Mouse (Mus musculus): ENCODE results near the gene Zfp750.

The Zfp750 gene

DNA sequence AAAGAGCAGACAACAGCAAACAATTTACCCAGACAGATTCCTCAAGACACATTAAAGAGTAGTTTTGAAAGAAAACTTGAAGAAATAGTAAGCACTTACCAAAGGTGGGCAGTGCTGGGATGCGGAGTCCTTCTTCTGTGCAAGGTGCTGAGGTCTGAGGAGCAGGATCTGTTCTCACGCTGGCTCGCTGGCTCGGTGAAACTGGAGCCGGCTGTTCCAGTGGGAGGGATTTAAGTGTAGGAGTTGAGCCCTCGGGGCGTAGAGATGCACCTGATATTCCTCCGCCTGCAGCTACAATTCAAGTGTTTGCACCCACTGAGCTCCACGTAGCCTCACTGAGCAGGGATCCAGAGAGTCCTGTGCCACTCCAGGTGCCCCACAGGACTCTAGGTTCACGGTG, at the start of gene Zfp750:
Gene Zfp750 (minus strand): TSS at position 203 of the 400 bp plus-strand sequence.
- DNase-seq (ENCODE audit: inconsistent ontology term), result no peak

DNA sequence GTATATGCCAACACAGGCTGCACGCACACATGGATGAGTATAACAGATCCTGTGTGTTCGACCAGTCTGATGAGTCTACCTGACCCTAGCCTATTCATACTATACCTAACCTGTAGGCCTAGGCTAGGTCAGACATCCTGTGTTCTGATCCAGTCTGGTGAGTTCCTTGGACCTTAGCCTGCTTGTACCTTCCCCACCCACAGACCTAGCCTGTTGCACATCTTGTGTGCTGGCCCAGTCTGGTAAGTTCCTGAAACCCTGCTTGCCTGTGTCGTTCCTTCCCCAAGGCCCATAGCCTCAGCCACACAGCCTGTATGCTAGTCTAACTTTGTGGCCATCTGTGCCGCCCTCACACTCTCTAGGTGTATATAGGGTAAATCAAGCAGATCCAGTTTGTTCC, 45.1 kb upstream of the Zfp750 start:
- DNase-seq (ENCODE audit: inconsistent ontology term), result no peak

GRCm38 (mm10) chr11:121563312-121563711, 44.2 kb upstream of the Zfp750 start:
- DNase-seq (ENCODE audit: inconsistent ontology term), result no peak

- DNase-seq (ENCODE audit: inconsistent ontology term), result no peak
Observed at GRCm38 (mm10) chr11:121560294-121560663, 41.1 kb upstream of the Zfp750 start.

DNA sequence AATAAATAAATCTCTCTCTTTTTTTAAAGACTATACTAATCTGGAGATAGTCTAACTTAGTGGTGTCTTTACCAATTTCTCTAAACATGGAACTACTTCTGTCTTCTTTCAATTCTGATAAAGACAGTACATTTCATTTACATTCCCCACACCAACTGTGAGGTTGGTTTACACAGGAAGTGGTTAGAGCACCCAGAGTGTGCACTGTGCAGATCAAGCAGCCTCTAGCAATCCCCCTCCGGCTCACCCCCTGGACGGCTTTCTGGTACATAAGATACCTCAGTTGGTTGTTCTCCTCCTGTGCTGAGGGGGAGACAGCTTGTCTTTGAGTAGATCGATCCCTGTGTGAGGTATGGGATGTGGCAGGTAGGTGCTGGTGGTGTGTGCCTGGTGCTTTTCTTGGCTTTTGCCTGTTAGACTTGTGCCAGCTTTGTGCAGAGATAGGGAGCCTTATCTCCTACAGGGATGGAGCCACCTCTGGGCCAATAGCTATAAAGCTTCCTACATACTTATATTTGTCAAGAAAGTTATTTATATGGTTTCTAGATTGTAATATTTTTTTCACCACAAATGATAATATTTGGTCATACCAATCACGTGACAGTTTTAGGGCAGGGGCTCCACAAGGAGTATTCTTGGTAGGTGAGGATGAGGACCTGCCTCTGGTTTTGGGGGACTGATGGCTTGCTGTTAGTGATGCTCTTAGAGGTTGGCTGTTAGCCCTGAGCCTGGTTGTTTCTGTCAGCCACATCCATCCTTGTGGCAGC, 40.6 kb upstream of the Zfp750 start:
- DNase-seq (ENCODE audit: inconsistent ontology term), result no peak

GRCm38 (mm10) chr11:121558522-121558921, 39.4 kb upstream of the Zfp750 start:
- DNase-seq (ENCODE audit: inconsistent ontology term), result no peak

- no peak for DNase-seq (ENCODE audit: inconsistent ontology term)
Observed at GRCm38 (mm10) chr11:121557946-121558345, 38.8 kb upstream of the Zfp750 start.

DNA sequence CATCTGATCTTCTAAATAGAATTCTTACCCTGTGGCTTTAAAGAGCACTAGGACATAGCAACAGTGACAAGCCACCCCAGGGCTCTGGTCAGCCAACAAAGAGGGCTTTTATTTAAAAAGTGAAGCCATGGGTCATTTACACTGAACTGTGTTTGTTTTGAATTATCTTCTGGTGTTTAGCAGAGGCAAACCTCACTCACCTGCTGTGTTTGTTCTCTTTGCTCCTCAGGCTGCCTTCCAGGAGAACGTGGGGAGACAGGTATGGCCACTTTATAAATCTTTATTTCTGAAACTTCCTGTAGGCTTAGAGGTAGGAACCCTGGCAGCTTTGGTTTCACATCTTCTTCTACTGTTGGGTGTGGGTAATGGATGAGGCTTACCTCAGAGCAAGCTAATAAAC, 37.6 kb upstream of the Zfp750 start:
- DNase-seq (ENCODE audit: inconsistent ontology term), result no peak

DNA sequence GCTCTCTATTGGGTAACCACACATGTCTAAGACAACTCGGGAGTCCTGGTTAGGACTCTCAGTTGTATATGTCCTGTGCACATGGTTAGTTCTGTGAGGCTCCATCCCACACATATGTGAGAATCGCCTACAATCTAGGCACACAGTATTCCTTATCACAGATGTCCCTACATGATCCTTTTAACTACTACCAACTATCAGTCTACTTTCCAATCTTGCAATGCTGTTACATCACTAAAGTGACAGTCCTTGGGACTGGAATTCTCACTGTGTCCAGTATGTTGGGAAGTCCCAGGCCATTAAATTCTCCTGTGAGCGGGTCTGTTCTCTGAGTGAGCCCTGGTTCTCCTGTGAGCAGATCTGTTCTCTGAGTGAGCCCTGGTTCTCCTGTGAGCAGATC, 34.3 kb upstream of the Zfp750 start:
- no peak for DNase-seq (ENCODE audit: inconsistent ontology term)

- peak; percentile 57 for DNase-seq (ENCODE audit: inconsistent ontology term)
Observed at GRCm38 (mm10) chr11:121552846-121553457, 33.8 kb upstream of the Zfp750 start.

GRCm38 (mm10) chr11:121552167-121552566, 33.0 kb upstream of the Zfp750 start:
- DNase-seq (ENCODE audit: inconsistent ontology term), result peak; percentile 69

GRCm38 (mm10) chr11:121551206-121551799, 32.2 kb upstream of the Zfp750 start:
- DNase-seq (ENCODE audit: inconsistent ontology term), result no peak

DNA sequence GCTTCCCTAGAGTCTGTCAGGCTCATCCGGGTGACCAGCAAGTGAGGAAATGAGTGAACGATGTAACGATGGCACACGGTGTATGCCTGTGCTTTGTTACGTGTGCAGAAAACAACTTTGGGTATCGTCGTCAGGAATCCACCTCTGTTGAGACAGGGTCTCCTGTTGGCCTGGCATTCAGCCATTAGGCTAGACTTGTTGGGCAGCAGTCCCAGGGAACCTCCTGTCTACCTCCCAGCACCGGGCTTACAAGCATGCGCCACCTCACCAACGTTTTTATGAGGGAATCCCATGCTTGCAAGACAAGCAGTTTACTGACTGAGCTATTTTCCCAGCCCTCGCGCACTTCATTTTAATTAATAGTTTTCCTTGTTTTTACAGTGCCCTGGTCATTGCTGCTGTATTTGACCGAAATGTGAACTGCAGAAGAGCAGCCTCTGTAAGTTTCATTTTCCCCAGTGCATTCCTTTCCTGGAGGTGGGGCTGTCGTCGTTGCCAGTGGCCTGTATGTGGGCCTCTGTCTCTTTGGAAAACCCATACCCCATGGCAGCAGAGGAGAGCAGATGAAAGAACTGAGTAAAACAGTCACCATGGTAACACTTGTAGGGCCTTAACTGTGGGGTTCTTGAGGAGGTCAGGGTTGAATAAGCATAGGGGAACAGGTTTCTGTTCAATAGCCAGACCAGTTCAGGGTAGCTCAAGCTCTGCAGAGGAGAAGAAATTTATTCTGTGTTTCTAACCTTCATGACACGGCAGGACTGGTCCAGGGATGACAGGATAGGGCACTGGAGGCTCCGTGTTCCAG, 30.9 kb upstream of the Zfp750 start:
- peak; percentile 62 for DNase-seq (ENCODE audit: inconsistent ontology term)

- DNase-seq (ENCODE audit: inconsistent ontology term), result no peak
Observed at GRCm38 (mm10) chr11:121548996-121549842, 30.1 kb upstream of the Zfp750 start.

GRCm38 (mm10) chr11:121547925-121548324, 28.8 kb upstream of the Zfp750 start:
- no peak for DNase-seq (ENCODE audit: inconsistent ontology term)

DNA sequence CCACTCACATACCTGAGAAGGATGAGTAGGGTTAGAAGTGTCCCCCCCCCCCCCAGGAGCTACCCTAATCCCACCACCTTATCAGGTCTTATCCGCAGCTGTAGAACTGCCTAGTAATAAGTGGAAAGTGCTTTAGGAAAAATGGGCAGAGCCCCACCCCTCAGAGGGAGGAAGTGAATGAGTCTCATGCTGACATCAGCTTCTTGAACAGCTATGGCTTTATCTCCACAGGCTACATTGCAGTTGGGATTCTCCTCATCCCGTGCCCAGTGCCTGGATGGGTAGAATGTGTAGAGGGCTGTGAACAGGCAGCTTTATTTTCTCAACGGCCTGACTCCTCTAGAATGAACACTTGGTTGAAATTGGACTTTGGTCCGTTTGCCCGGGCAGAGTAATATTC, 28.1 kb upstream of the Zfp750 start:
- no peak for DNase-seq (ENCODE audit: inconsistent ontology term)

GRCm38 (mm10) chr11:121545398-121546034, 26.4 kb upstream of the Zfp750 start:
- no peak for DNase-seq (ENCODE audit: inconsistent ontology term)

GRCm38 (mm10) chr11:121544755-121545397, 25.7 kb upstream of the Zfp750 start:
- DNase-seq (ENCODE audit: inconsistent ontology term), result no peak

- DNase-seq (ENCODE audit: inconsistent ontology term), result no peak
Observed at GRCm38 (mm10) chr11:121543922-121544321, 24.8 kb upstream of the Zfp750 start.

GRCm38 (mm10) chr11:121543287-121543856, 24.2 kb upstream of the Zfp750 start:
- DNase-seq (ENCODE audit: inconsistent ontology term), result no peak

Data from Muller cell, postnatal 12 days (primary cell).